Mouse (Mus musculus) kidney, adult 18-20 months (tissue): ENCODE data around the gene Arl13a.
"Not testable (repeated sequence)": the region's sequence is repeated elsewhere in the genome, so short reads cannot be mapped to it uniquely, and the experiment has no call there.

ENCODE experiments used
- DNase-seq: peaks from one replicate; pipeline ENCODE4 v3.0.0; 2021

The Arl13a gene

GRCm38 (mm10) chrX:134187201-134187600 lies at the start of gene Arl13a:
Arl13a (plus strand) TSS chrX:134187501.
- DNase-seq, result not testable (repeated sequence)

DNA sequence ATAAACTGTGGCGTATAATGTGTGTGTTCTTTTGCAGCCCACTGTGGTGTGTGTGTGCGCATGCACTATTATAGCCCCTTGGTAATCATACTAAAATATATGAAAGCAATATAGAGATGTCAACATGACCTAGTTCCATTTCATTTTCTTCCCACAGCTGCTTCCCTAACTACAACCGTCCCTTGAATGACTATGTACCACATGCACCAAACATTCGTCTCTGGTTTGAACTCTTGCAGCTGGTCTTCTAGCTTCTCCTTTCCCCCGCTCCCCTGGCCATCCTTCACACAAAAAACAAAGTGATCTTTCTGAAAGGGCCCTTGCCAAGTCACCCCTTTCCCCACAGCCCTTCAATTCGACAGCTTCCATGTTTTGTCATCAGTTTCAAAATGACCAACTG lies 47.3 kb upstream of the Arl13a start:
- DNase-seq, result no peak

- DNase-seq, result no peak
Measured at GRCm38 (mm10) chrX:134141551-134141950, 45.8 kb upstream of the Arl13a start.

DNA sequence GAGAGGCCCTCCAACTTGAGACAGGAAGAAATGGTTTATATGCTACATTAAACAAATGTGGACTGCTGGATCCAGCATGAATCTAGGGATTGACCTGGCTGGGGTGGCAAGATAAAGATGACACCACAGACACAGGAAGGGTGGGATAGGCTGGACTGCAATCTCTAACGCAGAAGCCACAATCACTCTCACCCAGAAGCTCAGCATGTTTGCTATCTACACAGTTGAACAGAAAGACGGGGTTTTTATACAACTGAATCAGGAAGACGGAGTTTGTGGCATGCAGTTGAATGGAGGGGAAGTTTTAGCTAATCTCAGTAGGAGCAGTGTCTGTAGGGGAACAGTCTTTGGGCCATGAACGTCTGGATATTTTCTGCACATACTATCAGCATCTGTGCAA lies 45.3 kb upstream of the Arl13a start:
- no peak for DNase-seq

DNA sequence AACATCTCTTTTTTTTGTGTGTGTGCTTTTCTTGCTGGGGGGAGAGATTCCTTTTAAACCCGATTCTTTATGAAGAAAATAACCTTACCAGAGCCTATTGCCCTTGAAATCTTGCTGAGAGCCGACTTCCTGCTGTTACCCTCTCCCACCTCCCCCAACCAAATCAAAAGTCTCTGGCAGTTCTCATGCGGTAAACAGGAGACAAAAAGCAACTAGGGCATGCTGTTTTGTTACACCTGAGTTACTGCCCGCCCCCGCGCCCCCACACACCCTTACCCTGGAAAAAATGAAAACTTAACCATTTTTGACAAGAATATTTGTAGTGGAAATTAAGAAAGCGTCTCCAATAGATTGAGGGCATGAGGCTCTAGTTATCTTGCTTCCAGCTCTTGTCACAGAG lies 29.1 kb upstream of the Arl13a start:
- DNase-seq, result no peak

DNA sequence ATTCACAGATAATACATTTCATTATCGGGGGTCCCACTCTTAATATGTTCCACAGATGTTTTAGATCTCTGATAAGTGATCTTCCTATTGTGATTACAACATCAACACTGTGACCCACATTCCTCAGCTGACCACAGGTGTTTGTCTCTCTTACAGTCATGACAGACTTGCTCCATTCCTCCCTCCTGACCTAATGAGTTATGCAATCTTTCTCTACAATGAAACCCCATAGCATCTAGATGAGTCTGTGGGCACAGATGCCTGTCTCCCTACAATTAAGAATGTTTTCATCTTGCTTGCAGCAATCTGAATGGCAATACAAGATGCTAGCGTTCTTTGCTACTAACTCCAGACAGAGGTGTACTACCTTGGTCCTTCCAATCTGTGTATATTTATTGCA lies 26.9 kb upstream of the Arl13a start:
- no peak for DNase-seq

DNA sequence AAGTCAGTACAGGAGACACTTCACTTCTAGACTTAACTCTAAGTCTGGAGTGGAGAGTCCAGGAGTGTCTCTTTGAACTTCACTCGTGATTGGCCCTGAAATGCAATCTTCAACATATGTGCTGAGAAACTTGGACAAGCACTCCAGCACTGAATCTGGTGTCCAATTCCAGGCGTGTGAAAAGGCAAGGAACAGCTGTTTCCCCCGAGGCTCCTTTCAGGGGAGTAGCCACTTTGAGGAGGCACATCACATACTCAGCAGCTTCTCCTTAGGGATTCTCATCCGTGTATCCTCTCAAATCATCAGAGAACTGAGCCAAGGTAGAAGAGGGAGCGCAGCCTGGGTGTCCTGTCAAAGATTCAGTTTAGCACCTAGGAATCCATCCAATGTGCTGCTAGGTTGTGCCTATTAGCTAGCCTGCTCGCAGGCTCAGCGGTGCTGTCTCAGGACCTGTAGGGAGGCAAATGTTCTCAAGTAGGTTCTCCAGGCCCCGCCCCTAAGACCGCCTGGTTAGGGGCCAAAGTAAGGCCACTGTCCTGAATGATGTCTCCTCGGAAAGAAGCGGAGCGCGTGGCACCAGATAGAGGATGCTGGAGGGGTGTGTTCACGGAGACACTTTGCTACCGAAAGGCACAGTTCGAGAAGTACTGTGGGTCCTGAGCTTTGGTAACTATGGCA lies 25.1 kb upstream of the Arl13a start, which contains the start of gene Xkrx:
TSS of gene Xkrx (minus strand) at position 34 of the 678 bp plus-strand sequence.
- DNase-seq, result no peak

- no peak for DNase-seq
Measured at GRCm38 (mm10) chrX:134162826-134163225, 24.5 kb upstream of the Arl13a start.

- no peak for DNase-seq
Measured at GRCm38 (mm10) chrX:134163484-134163883, 23.8 kb upstream of the Arl13a start.

- DNase-seq, result no peak
Measured at GRCm38 (mm10) chrX:134170584-134170983, 16.7 kb upstream of the Arl13a start.

DNA sequence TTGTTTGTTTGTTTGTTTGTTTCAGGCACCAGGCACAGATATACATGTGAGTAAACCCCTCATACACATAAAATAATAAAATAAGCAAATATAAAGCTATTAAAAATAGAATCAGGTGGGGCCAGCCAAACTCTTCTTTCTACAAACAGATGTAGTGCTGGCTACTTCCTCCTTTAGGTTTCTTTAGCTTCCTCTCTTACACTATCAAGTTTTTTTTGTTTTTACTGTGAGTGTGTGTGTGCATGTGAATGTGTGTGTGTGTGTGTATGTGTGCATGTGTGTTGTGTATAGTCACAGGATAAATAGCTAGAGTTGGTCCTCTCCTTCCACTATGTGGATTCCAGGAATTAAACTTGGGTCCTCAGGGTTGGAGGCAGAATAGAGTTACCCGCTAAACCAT lies 12.6 kb upstream of the Arl13a start:
- DNase-seq, result no peak

- DNase-seq, result no peak
Measured at GRCm38 (mm10) chrX:134208491-134208890, 21.2 kb downstream of the Arl13a start.

DNA sequence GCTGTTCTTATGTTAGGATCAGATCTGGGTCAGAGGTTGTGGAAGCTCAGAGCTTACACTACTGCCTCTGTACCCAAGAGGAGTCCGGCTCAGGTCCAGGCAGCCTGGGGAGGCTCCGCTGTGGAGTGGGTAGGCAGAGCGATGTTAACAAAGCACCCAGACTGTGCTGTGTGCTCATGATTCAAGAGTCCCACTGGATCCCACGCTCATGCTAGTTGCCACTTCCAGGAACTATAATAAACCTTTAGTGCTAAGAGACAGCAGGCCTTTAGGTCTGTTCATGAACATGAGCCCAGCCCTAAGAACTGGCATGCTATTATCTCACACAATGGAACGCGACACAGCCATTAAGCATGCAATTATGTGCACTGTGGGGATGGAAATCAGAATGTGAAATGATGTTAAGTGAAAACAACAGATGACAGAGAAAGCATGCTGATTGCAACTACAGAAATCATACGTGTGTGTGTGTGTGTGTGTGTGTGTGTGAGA lies 23.9 kb downstream of the Arl13a start:
- DNase-seq, result no peak

DNA sequence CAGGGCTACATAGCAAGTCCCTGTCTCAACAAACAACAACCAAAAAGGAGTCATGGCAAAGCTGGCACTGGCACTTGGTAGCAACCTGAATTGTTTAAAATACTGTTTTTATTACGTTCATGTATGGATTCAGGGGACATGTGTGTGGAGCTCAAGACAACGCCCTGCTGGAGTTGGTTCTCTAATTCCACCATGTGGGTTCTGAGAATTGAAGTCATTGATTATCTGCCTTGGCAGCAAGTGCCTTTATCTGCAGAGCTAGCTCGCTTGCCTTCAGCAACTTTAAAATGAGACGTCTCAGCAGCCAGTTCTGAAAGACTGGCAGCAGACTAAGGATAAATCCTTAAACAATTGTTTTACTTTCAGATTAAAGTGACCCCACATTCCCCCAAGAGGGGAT lies 30.9 kb downstream of the Arl13a start:
- DNase-seq, result no peak

- no peak for DNase-seq
Measured at GRCm38 (mm10) chrX:134220618-134221017, 33.3 kb downstream of the Arl13a start.

GRCm38 (mm10) chrX:134221856-134222255 lies 34.6 kb downstream of the Arl13a start, which contains the start of gene Nox1:
Nox1 (minus strand) TSS chrX:134221956.
- DNase-seq, result no peak

GRCm38 (mm10) chrX:134233048-134233447 lies 45.7 kb downstream of the Arl13a start:
- no peak for DNase-seq

GRCm38 (mm10) chrX:134238266-134238665 lies 51.0 kb downstream of the Arl13a start:
- no peak for DNase-seq

DNA sequence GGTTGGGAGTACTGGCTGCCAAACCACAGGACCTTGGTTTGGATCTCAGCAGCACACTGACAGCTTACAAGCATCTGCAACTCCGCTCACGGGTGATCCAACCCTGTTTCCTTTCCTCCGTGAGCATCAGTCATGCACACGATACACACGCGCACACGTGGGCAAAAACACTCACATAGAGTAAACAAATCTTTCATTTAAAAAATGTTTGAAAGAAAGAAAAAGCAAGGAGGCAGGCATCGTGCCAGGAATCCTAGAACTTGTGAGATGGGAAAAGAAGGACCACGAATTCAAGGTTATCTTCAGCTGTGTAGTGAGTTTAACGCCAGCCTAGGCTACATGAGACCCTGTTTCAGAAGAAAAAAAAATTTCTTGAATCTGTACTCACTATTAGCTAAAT lies 58.6 kb downstream of the Arl13a start:
- DNase-seq, result no peak

DNA sequence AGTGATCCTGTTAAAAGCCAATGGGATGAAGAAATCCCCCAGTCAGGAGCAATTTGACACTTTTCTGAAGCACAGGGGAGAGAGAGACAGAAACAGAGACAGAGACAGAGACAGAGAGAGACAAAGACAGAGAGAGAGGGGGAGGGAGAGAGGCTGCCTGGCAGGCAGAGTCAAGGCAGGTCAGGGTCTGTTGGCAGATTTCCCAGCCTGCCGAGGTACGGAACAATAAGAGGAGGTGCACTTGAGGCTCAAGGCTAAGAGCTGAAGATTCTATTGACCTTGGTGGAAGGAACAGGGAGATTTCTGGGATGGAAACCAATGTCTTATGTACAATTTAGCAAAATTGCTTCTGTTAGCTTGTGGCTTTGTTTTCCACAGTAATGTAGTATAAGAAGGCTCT lies 60.9 kb downstream of the Arl13a start:
- no peak for DNase-seq
